In the genomic region with DNA sequence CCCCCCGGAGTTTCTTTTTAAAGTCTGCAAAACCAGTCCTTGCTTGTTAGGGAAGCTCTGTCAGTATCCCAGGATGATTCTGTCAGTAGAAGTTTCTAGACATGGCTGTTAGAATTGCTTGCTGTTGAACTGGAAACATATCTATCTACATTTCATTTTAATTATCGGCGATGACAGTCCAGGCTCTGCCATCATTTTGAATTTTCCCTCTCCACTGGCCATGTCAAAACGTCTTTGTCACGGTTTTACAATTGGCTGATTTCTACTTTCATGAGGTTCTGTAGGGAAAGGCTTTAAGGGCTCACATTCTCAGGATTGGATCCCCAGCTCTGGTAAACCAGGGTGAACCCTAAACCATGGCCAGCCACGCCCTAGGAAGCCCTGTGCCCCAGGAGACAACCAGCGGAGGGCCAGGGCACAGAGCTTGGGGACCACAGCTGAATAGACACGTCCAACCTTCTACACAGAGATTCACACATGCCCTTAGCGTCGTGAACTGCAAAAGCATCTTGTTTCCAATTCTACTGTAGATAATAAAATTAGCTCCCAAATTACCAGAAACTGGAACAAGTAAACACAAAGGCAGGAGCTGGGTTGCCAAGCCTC, we compare ENCODE assay signal across 8 mouse cellular contexts.
DNase-seq lines count a peak whose midpoint lies in the region; ATAC-seq and TF ChIP-seq lines count a peak whose summit lies in the region.

No protein-coding gene starts in this region.

- no peak for TF ChIP-seq POLR2A in brain, embryonic 14.5 days (IDR thresholded peaks at IDR 0.05; ENCODE audit: borderline replicate concordance, extremely low read depth, insufficient read depth, insufficient read length, poor library complexity, severe bottlenecking)

- H3K9me3 ChIP-seq in heart, embryonic 12.5 days (replicated peaks): peaks cover 3% of the 10 kb centered on the region; the same call in 1 of the 2 replicates
- no peaks in the 10 kb centered on the region for H3K9me3 ChIP-seq in hindbrain, embryonic 14.5 days (ENCODE audit: control insufficient read depth, low read length)
- H3K9me3 ChIP-seq in midbrain, embryonic 15.5 days: no peaks in the 10 kb centered on the region

- peak overlapping the region; percentile 58; the same call in 1 of the 2 replicates for H3K27ac ChIP-seq in heart, embryonic 12.5 days (ENCODE audit: poor library complexity, severe bottlenecking)
- no peak overlapping the region for H3K27ac ChIP-seq in hindbrain, embryonic 14.5 days
- no peak overlapping the region for H3K27ac ChIP-seq in midbrain, embryonic 15.5 days

- H3K4me3 ChIP-seq in heart, embryonic 12.5 days: peak overlapping the region; percentile 67
- H3K4me3 ChIP-seq in hindbrain, embryonic 14.5 days (replicated peaks; ENCODE audit: low read length): peak overlapping the region; percentile 52
- H3K4me3 ChIP-seq in midbrain, embryonic 15.5 days: peak overlapping the region; percentile 63

- no peak overlapping the region for H3K9ac ChIP-seq in heart, embryonic 12.5 days
- H3K9ac ChIP-seq in hindbrain, embryonic 14.5 days: peak overlapping the region; percentile 65
- H3K9ac ChIP-seq in midbrain, embryonic 15.5 days: peak overlapping the region; percentile 46

- no peaks in the 10 kb centered on the region for H3K36me3 ChIP-seq in heart, embryonic 12.5 days
- H3K36me3 ChIP-seq in hindbrain, embryonic 14.5 days (replicated peaks; ENCODE audit: control insufficient read depth, insufficient read depth): no peaks in the 10 kb centered on the region
- no peaks in the 10 kb centered on the region for H3K36me3 ChIP-seq in midbrain, embryonic 15.5 days (replicated peaks)

- H3K4me1 ChIP-seq in heart, embryonic 12.5 days (replicated peaks): peaks cover 7% of the 10 kb centered on the region
- H3K4me1 ChIP-seq in hindbrain, embryonic 14.5 days (replicated peaks; ENCODE audit: control insufficient read depth, insufficient read depth, low read length): peaks cover 12% of the 10 kb centered on the region; the same call in 1 of the 2 replicates
- peaks cover 10% of the 10 kb centered on the region for H3K4me1 ChIP-seq in midbrain, embryonic 15.5 days

- no peak for ATAC-seq in heart, embryonic 12.5 days (ENCODE audit: insufficient number of reproducible peaks, low FRiP score)
- peak; percentile 62; the same call in 1 of the 2 replicates for ATAC-seq in hindbrain, embryonic 14.5 days (ENCODE audit: low FRiP score)
- peak; percentile 77 for ATAC-seq in midbrain, embryonic 15.5 days (replicated peaks)

- no peaks in the 10 kb centered on the region for H3K27me3 ChIP-seq in heart, embryonic 12.5 days (replicated peaks)
- H3K27me3 ChIP-seq in hindbrain, embryonic 14.5 days (ENCODE audit: control insufficient read depth, insufficient read depth, low read length): peaks cover 11% of the 10 kb centered on the region
- H3K27me3 ChIP-seq in midbrain, embryonic 15.5 days (replicated peaks): no peaks in the 10 kb centered on the region

- no peak for TF ChIP-seq CTCF in brain, embryonic 14.5 days (IDR thresholded peaks at IDR 0.05; ENCODE audit: borderline replicate concordance, extremely low read depth, insufficient read depth, insufficient read length)

- peak overlapping the region; percentile 96 for H3K4me2 ChIP-seq in heart, embryonic 12.5 days
- peak overlapping the region; percentile 98 for H3K4me2 ChIP-seq in hindbrain, embryonic 14.5 days (replicated peaks)
- H3K4me2 ChIP-seq in midbrain, embryonic 15.5 days: peak overlapping the region; percentile 97

- 26% methylated on average over 10 of the region's 10 CpGs for WGBS in heart, embryonic 12.5 days
- WGBS in hindbrain, embryonic 14.5 days: 13% methylated on average over 10 of the region's 10 CpGs
- WGBS in midbrain, embryonic 15.5 days: 13% methylated on average over 10 of the region's 10 CpGs

- DNase-seq in heart, adult 8-10 months (ENCODE audit: low spot score): no peak
- DNase-seq in brain, embryonic 14.5 days (ENCODE audit: low read depth): peak; percentile 0
- no peak for DNase-seq in hindbrain, embryonic 14.5 days (ENCODE audit: low spot score)
- no peak for DNase-seq in adrenal gland, adult 8-10 months
- no peak for DNase-seq in natural killer cell, adult 2 months (ENCODE audit: low spot score in 2 of 2)
- no peak for DNase-seq in layer of hippocampus, postnatal 25 days (ENCODE audit: extremely low spot score in 1 of 2, low spot score in 1 of 2)
